Mouse (Mus musculus) G1E (cell line): ENCODE data around the gene Kalrn.

Experiments
- CTCF ChIP-seq: IDR thresholded peaks from 2 replicates; pipeline ENCODE4 v1.5.1; 2012; ENCODE audit warnings: low read depth, low read length, inconsistent platforms, mixed read lengths
- GATA1 ChIP-seq: IDR thresholded peaks from 2 replicates; pipeline ENCODE4 v1.6.1; 2012; ENCODE audit warnings: borderline replicate concordance, low read length, inconsistent platforms, mixed read lengths
- POLR2AphosphoS5 ChIP-seq: IDR thresholded peaks from 2 replicates; pipeline ENCODE4 v1.6.1; 2012; ENCODE audit warnings: low read depth, low read length, inconsistent platforms; ENCODE audit not compliant: insufficient replicate concordance
- TAL1 ChIP-seq: conservative IDR thresholded peaks from 2 replicates; pipeline ENCODE4 v1.6.1; 2012; ENCODE audit warnings: low read depth, low read length, inconsistent platforms, mixed read lengths

GRCm38 (mm10) chr16:34308324-34308723, 265.0 kb downstream of the Kalrn start:
- TF ChIP-seq CTCF (no peak), POLR2AphosphoS5 (no peak), GATA1 (no peak), TAL1 (no peak)
